Mouse (Mus musculus) G1E (cell line): ENCODE results near the gene Cox7b. TPM values are rescaled to one million over a fixed set of nuclear protein-coding genes. Genes with fewer than 3 reads are reported as not detected.

ENCODE experiments used
- ATAC-seq: 2 replicates; pipeline ENCODE4 v1.8.0; 2016; ENCODE audit warnings: mild to moderate bottlenecking; ENCODE audit not compliant: insufficient number of reproducible peaks, poor library complexity, low FRiP score, severe bottlenecking; ENCODE audit errors: extremely low read depth
- DNase-seq: peaks from one replicate; pipeline ENCODE4 v3.0.0; 2012; ENCODE audit warnings: low spot score
- H3K27me3 ChIP-seq: 2 replicates; pipeline ENCODE4 v1.6.1; 2012; ENCODE audit warnings: mild to moderate bottlenecking, low read length, inconsistent platforms; ENCODE audit not compliant: insufficient read depth
- H3K36me3 ChIP-seq: replicated peaks from 2 replicates; pipeline ENCODE3; 2012; ENCODE audit warnings: mild to moderate bottlenecking, inconsistent platforms
- H3K4me1 ChIP-seq: 2 replicates; pipeline ENCODE4 v1.6.1; 2012; ENCODE audit warnings: low read depth, low read length, inconsistent platforms, mixed read lengths; ENCODE audit not compliant: insufficient read depth
- H3K4me3 ChIP-seq: 2 replicates; pipeline ENCODE4 v1.5.1; 2012; ENCODE audit warnings: low read depth, mild to moderate bottlenecking, inconsistent platforms, low read length, moderate library complexity, mixed read lengths
- H3K9me3 ChIP-seq: replicated peaks from 2 replicates; pipeline ENCODE4 v1.6.1; 2012; ENCODE audit warnings: inconsistent platforms
- CTCF ChIP-seq: IDR thresholded peaks from 2 replicates; pipeline ENCODE4 v1.5.1; 2012; ENCODE audit warnings: low read depth, low read length, inconsistent platforms, mixed read lengths
- GATA1 ChIP-seq: IDR thresholded peaks from 2 replicates; pipeline ENCODE4 v1.6.1; 2012; ENCODE audit warnings: borderline replicate concordance, low read length, inconsistent platforms, mixed read lengths
- GATA2 ChIP-seq: IDR thresholded peaks from 2 replicates; pipeline ENCODE4 v1.6.1; 2012; ENCODE audit warnings: low read depth, low read length, inconsistent platforms, borderline replicate concordance
- POLR2AphosphoS5 ChIP-seq: IDR thresholded peaks from 2 replicates; pipeline ENCODE4 v1.6.1; 2012; ENCODE audit warnings: low read depth, low read length, inconsistent platforms; ENCODE audit not compliant: insufficient replicate concordance
- TAL1 ChIP-seq: conservative IDR thresholded peaks from 2 replicates; pipeline ENCODE4 v1.6.1; 2012; ENCODE audit warnings: low read depth, low read length, inconsistent platforms, mixed read lengths
- polyA plus RNA-seq: library from polyadenylated mRNA; stranded (reverse); fragments of >175 nt; gene quantifications from 2 replicates; pipeline ENCODE4 v1.2.3, GENCODE M21; 2012
- total RNA-seq, 2 experiments: library from RNA; stranded (forward) in 1 of 2; stranded (reverse) in 1 of 2; fragments of 200-1000 nt in 1 of 2; fragments of >200 nt in 1 of 2; fragmentation: Nextera tagmentation in 1 of 2; gene quantifications; 2 replicates each; pipeline ENCODE4 v1.2.3; 2014 to 2017

Cox7b gene
- total and polyA plus RNA-seq, 3 experiments, result 16.1 to 513 (median 103) TPM

DNA sequence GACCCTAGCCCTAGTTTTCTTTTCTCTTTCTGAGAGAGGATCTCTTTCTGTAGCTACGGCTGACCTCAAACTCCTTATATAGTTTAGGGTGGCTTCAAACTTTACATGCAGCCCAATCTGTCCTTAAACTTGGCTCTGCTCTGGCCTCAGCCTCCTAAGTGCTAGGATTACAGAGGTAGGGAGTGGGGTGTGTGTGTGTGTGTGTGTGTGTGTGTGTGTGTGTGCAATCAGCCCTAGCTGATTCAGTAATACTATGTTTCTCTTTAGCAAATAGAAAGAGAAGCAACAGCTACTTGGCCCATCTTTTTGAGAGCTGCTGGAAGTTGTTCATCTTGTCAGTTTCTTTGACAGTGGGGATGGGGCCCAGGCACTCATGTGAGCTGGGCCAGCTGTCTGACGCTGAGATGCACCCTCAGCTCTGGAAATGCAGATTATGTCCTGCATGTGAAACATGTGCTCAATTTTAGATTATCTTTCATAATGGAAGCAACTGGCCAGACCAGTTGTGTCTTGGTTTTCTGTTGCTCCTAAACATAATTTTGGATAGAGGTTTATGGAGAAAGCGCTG, 21.8 kb downstream of the Cox7b start:
- DNase-seq (no peak), ATAC-seq (no peak)
- Histone ChIP-seq H3K9me3 (no peaks in the 10 kb centered on the region), H3K4me3 (no peak overlapping the region), H3K4me1 (peaks cover 46% of the 10 kb centered on the region), H3K36me3 (peaks cover 10% of the 10 kb centered on the region), H3K27me3 (no peaks in the 10 kb centered on the region)
- TF ChIP-seq GATA1, result no peak
- no peak for TF ChIP-seq CTCF
- no peak for TF ChIP-seq POLR2AphosphoS5
- TF ChIP-seq GATA2, result no peak

DNA sequence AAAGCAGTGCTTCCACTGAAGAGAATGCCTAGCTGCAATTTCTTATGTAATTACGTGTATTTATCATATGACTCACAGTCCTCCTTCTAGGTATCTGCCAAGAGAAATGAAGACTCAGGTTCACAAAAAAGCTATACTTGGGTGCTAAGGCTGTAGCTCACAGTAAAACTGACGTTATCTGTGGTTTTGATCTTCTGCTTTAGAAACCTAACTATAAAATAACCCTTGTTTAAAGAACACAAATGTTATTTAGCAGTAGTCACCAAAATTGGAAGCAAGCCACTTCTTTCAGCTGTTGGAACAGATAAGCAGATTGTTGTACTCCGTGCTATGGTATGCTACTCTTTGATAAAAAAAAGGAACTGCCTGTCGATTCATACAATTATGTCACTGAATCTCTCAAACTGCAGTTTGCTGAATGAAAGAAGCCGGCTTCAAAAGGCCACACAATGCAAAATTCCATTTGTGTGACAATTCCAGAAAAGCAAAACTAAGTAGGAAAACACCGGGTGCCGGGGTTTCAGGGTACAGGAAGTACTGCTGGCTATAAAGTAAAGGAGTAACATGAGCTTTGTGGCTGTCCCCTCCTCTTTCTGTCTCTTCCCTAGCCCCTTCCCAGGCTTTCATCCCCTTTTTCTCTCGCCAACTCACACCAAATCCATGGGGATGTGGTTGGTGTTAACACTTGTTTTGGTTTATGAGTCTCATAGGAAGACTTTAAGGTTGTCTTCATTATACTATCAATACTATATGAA, 28.5 kb downstream of the Cox7b start:
- Histone ChIP-seq H3K9me3 (no peaks in the 10 kb centered on the region), H3K27me3 (no peaks in the 10 kb centered on the region), H3K36me3 (peaks cover 2% of the 10 kb centered on the region), H3K4me3 (no peak overlapping the region; the same call in 1 of the 2 replicates), H3K4me1 (peaks cover 50% of the 10 kb centered on the region)
- peak; percentile 84 for ATAC-seq
- TF ChIP-seq TAL1 (peak; percentile 91), POLR2AphosphoS5 (no peak)
- DNase-seq, result peak; percentile 4

DNA sequence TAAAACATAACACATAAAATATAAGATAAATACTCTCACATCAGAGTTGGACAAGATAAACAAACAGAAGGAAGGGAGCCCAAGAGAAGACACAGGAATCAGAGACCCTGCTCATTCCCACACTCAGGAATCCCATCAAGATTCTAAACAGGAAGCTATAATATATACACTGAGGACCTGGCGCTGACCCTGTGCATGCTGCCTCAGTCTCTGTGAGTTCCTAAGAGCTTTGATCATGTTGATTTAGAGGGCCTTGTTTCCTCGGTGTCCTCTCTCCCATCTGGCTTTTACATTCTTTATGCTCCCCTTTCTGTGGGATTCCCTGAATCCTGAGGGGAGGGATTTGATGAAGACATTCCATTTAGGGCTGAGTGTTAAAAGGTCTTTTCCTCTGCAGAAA, 30.0 kb downstream of the Cox7b start:
- no peak for ATAC-seq
- H3K4me1 ChIP-seq, result peaks cover 44% of the 10 kb centered on the region
- H3K27me3 ChIP-seq, result no peaks in the 10 kb centered on the region
- no peak for DNase-seq
- TF ChIP-seq GATA1 (no peak), TAL1 (no peak), GATA2 (no peak), CTCF (no peak), POLR2AphosphoS5 (no peak)
- no peaks in the 10 kb centered on the region for H3K9me3 ChIP-seq
- H3K4me3 ChIP-seq, result no peak overlapping the region
- H3K36me3 ChIP-seq, result no peaks in the 10 kb centered on the region

DNA sequence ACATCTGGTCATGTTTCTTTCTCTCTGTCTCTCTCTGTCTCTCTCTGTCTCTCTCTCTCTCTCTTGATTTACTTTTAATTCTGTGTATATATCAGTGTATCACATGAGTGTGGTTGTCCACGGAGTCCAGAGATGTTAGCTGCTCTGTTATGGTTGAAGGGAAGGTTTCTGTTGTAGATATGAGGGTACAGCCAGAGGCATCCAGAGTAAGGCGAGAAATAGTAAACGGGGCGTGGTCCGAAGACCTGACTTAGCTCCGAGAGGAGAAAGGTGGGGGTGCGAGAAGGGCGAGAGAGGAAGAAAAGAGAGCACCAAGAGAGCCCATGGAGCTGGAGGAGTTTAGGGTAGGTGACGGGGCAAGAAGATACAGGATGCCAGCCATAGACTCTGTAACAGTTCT, 30.4 kb downstream of the Cox7b start:
- H3K4me1 ChIP-seq, result peaks cover 41% of the 10 kb centered on the region
- ATAC-seq, result no peak
- H3K36me3 ChIP-seq, result peaks cover 2% of the 10 kb centered on the region
- no peak for TF ChIP-seq CTCF
- TF ChIP-seq GATA2, result no peak
- TF ChIP-seq POLR2AphosphoS5, result no peak
- TF ChIP-seq GATA1, result no peak
- no peak for TF ChIP-seq TAL1
- no peaks in the 10 kb centered on the region for H3K9me3 ChIP-seq
- H3K27me3 ChIP-seq, result no peaks in the 10 kb centered on the region
- no peak for DNase-seq
- H3K4me3 ChIP-seq, result no peak overlapping the region

DNA sequence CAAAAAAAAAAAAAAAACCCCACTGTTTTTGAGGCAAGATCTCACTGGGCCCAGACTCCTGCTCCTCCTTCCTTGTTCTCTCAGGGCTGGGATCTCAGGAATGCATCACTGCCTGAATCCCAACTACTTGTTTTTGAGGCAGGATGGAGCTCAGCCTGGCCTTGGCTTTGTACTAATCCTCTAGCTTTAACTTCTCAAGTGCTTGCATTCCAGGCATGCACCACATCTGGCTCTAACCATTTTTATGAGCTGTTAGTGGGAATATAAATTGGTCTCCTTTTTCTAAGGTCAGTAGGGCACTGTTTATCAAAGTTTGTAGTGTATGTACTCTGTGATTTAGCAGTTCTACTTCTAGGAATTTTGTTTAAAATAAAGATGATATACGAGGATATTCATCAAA, 32.7 kb downstream of the Cox7b start:
- H3K4me1 ChIP-seq, result peaks cover 34% of the 10 kb centered on the region
- no peaks in the 10 kb centered on the region for H3K9me3 ChIP-seq
- no peak overlapping the region for H3K4me3 ChIP-seq
- ATAC-seq (no peak), DNase-seq (no peak)
- H3K36me3 ChIP-seq, result peaks cover 7% of the 10 kb centered on the region
- H3K27me3 ChIP-seq, result no peaks in the 10 kb centered on the region
- TF ChIP-seq TAL1 (no peak), POLR2AphosphoS5 (no peak), GATA2 (no peak), CTCF (no peak), GATA1 (no peak)

Other genes starting within 250 kb of the Cox7b start
- 302 and 418 TPM in 2 replicates for gene Atrx, start 86.3 kb upstream of the Cox7b start, total RNA-seq (2014; fragmentation: Nextera tagmentation)
- 213 and 269 TPM in 2 replicates for gene Atrx, start 86.3 kb upstream of the Cox7b start, total RNA-seq (2017)
- gene Atrx, start 86.3 kb upstream of the Cox7b start, polyA plus RNA-seq, result 21.4 and 32.6 TPM in 2 replicates
- 53.4 and 58.1 TPM in 2 replicates for gene Magt1, start 3.8 kb upstream of the Cox7b start, total RNA-seq (2014; fragmentation: Nextera tagmentation)
- 71.6 and 75.9 TPM in 2 replicates for gene Magt1, start 3.8 kb upstream of the Cox7b start, total RNA-seq (2017)
- gene Magt1, start 3.8 kb upstream of the Cox7b start, polyA plus RNA-seq, result 3.3 and 3.4 TPM in 2 replicates
- 36.4 and 49.7 TPM in 2 replicates for gene Atp7a, start 11.6 kb downstream of the Cox7b start, total RNA-seq (2014; fragmentation: Nextera tagmentation)
- 15.5 and 20.3 TPM in 2 replicates for gene Atp7a, start 11.6 kb downstream of the Cox7b start, total RNA-seq (2017)
- 0.74 and 1.1 TPM in 2 replicates for gene Atp7a, start 11.6 kb downstream of the Cox7b start, polyA plus RNA-seq
- gene Tlr13, start 127.5 kb downstream of the Cox7b start, total RNA-seq (2014; fragmentation: Nextera tagmentation), result not detected in 2 replicates
- gene Tlr13, start 127.5 kb downstream of the Cox7b start, total RNA-seq (2017), result 0.06 and 0.11 TPM in 2 replicates
- gene Tlr13, start 127.5 kb downstream of the Cox7b start, polyA plus RNA-seq, result not detected in 2 replicates
- 667 and 759 TPM in 2 replicates for gene Pgk1, start 171.4 kb downstream of the Cox7b start, total RNA-seq (2014; fragmentation: Nextera tagmentation)
- 1,594 and 1,756 TPM in 2 replicates for gene Pgk1, start 171.4 kb downstream of the Cox7b start, total RNA-seq (2017)
- gene Pgk1, start 171.4 kb downstream of the Cox7b start, polyA plus RNA-seq, result 110 and 118 TPM in 2 replicates
- gene Taf9b, start 205.5 kb downstream of the Cox7b start, total RNA-seq (2014; fragmentation: Nextera tagmentation), result 26.9 and 33.1 TPM in 2 replicates
- gene Taf9b, start 205.5 kb downstream of the Cox7b start, total RNA-seq (2017), result 13.9 and 17.7 TPM in 2 replicates
- gene Taf9b, start 205.5 kb downstream of the Cox7b start, polyA plus RNA-seq, result 0.36 and 0.43 TPM in 2 replicates
- not detected in 2 replicates for gene Fnd3c2, start 239.7 kb downstream of the Cox7b start, total RNA-seq (2014; fragmentation: Nextera tagmentation)
- not detected in 2 replicates for gene Fnd3c2, start 239.7 kb downstream of the Cox7b start, total RNA-seq (2017)
- not detected in 2 replicates for gene Fnd3c2, start 239.7 kb downstream of the Cox7b start, polyA plus RNA-seq